Mouse (Mus musculus): Measurements from ENCODE around the gene Shb.

The Shb gene

DNA sequence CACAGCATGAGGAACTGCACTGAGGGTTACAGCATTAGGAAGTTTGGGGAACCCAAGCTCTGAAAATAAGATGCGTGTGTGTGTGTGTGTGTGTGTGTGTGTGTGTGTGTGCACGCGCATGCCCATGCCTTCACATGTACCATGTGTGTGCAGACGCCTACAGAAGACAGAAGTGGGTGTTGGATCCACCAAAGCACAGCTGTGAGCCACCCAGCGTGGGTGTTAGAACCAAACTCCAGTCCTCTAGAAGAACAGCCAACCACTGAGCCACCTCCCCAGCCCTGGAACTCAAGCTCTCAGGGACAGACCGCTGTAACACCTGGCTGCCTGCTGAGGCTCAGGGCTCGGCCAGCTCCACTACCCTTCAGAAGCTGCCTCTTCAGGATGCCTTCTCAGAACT is 83.8 kb downstream of the Shb start:
- no peak for DNase-seq

DNA sequence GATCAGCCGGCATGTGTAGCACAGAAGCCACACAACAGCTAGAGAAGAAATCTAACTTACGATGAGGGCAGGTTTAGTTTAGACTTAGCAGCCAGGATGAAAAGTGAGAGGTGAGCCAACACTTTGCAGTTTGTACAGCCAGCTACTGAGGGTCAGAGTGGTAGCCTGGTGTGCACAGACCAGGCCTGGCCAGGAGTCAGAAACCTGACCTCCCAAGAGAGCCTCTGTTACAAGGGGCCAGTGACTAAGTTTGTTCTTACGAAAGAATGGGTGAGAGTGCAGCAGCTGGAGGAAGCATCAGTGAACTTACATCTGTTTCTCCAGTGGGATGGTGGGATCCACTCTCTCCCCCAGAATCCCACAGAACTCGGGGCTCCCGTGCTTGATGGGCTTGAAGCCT is 85.1 kb downstream of the Shb start:
- DNase-seq, result no peak

DNA sequence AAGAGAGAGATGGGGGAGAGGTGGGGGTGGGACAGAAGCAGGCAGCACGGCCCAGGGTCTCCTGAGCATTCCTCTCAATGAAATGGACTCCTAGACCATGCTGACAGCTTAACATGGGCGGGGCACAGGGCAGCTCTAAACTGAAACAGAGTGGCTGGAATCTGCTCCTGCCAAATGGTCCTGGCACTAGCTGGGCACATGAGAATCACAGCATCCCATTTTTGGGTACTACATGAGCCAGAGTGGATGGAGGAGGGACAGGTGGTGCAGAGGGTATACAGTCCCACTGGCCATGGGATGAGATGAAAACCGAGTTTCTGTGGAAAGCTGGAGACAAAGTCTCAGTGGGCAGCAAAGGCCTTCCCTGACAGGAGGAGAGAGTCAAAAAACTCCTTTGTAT is 87.0 kb downstream of the Shb start:
- DNase-seq, result no peak

DNA sequence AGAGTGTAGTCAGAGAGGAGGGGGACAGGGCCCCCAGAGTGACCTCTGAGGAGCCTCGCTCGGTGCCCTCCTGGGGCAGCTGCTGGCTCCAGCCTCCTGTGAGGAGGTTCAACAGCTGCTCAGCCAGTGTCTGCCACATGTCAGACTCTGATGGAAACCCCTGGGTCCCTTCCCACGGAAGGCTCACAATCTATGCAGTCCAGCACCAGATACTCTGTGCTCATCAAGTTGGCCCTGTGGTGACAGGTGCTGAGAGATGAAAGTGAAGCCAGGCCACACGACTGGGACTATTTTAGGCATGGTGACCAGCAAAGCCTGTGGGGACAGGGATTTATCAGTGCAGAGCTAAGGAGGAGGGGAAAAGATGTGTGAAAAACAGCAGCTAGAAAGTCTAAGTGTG is 87.5 kb downstream of the Shb start:
- DNase-seq, result no peak

DNA sequence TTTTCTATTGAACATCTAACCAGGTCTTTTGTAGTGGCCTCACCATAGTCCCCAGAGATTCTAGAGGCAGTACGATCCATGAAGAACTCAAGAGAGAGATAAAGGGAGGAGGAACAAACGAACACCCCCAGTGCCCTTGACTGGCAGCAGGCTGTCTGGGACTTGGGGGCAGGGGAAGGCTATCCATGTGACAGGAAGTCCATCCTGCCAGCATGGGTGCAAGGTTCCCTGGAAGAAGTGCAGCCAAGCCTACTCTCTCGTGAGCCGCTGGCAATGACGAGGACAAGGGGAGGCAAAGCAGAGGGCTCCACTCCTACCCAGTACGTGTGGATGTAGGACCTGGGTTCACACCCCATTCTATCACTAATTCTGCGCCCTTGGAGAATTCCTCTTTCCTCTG is 88.6 kb downstream of the Shb start:
- DNase-seq, result no peak

DNA sequence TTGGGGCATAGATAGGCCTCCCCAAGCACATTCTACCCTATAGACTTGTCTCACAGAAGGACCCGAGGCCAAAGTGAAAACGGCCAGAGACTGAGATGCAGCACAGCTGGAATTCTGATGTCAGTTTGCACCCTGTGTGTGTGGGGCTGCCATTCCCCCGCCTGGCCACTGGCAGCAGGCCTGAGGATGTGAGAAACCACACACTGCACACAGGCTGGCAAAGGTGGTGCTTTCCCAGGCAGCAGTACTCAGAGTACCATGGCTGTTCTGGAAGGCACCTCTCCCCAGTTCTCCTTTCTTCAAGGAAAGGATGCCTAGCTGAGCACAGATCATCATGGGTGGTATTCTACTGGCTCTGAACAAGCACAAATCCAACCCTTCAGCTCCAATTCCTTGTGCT is 90.0 kb downstream of the Shb start:
- no peak for DNase-seq

DNA sequence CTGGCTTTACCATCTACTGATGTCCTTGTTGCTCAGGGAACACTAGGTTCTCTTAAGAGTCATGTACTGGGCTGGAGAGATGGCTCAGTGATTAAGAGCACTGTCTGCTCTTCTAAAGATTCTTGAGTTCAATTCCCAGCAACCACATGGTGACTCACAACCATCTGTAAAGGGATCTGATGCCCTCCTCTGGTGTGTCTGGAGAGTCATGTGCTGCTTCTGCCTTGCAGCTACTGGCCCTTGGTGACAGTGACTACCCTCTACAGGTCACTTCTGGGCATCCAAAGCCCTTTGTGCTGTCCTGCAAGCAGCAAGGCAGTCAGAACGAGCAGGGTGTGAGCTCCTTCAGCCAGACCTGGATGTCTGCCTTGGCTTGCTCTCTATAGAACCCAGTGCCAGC is 90.5 kb downstream of the Shb start:
- DNase-seq, result no peak

DNA sequence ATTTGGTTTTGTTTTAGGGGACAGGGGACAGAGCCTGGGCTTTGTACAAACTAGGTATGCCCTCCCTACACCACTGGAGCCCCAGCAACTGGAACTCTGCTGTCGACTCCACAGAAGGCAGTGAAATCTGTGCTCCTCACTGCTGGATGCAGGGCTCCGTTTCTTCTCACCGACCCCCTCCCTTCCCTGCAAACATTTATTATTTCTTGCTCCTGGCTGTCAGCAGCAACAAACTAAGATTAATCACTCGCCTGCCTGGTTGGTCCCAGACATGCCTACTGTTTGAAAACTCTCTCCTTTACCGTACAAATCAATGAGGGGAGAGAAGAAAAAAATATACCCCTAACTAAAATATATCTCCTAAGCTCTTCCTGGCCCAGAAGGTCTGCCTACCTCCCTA is 93.0 kb downstream of the Shb start:
- DNase-seq, result no peak

DNA sequence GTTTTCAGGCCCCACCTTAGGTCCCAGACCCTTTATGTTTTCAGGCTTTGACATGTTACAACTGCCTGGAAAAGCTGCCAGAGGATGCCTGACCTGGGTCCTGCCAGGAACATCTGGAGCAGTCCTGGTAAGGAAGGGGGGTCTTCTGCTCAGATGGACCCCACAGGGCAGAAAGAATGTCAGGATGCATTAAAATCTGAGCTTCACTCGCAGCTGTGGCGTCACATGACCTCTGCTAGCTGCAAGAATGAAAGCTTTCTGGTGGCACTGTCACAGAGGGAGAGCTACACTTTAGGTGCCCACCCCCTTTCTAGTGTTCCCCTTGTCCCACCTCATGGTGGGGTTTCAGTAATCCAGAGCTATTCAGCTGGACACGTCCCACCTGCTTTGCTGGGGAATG is 95.3 kb downstream of the Shb start:
- DNase-seq, result no peak

DNA sequence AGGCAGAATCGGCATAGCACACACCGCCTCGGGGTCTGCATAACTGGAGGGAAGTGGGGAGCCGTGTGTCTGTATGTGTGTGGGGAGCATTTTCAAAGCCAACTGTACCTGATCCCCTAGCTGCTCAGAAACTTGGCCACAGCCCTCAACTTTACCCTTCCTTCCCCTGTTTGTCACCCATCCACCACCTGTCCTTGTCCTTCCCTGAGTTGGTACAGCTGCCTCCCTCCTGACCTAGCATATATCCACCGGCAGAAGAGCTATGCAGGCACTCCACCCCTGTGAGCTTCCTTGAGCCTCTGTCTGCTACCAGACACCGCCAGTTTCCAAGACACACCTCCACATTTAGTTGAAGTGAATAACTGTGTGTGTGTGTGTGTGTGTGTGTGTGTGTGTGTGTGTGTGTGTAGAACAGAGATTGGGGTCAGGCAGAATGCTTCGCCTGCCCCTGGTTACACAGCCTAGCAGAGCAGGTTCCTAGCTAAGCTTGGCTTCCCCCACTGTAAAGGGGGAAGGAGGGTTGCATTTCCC is 95.8 kb downstream of the Shb start:
- DNase-seq, result no peak

DNA sequence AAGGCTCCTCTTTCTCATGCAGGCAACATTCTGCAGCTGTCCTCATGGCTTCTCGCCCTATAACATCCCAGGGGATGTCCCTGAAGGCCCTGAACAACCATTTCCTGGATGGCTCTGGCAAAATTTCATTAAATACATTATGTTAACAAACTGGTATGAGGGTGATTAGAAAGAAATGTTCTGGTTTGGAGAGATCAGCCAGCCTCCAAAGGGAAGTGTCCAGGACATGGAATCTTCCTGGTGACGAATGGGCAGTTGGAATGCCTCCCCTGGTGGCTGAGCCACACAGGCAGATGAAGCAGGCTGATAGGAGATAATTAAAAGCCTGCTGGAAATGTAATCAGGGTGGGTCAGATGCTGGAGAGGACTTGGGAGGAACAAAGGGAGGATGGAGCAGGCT is 96.4 kb downstream of the Shb start:
- no peak for DNase-seq

DNA sequence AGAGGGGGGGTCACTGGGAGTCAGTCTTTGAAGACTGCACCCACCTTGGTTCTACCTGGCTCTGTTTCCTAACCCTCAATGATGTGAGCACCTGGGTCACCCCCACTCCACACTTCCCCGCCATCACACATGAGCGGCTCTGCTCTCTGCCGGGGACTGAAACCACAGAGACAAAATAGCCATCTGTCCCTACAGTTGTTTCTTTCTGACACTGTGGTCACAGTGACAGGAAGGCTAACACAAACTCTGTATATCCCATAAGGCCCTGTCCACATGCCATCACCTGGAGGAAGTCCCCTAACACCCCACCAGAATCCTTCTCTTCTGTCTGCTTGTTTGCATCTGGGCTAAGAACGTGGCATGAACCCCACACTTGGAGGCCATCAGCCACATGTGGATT is 97.6 kb downstream of the Shb start:
- no peak for DNase-seq

DNA sequence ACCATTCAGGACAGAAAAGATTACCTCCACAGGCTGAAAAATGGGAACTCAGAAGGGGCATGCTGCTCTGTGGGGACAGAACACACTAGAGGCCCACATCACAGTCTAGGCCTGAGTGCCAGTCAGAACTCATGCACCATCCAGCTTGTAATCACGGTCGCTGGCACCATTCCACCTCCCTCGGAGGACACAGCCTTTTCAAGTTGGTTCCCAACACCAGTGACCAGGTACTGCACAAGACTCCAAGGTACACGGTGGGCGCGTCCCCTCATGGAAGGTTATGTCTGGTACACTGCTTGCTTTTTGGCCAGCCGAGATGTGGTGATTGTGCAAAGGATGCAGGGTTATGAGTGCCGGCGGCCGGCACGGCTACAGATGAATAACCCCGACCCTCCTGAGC is 98.2 kb downstream of the Shb start:
- DNase-seq, result no peak

DNA sequence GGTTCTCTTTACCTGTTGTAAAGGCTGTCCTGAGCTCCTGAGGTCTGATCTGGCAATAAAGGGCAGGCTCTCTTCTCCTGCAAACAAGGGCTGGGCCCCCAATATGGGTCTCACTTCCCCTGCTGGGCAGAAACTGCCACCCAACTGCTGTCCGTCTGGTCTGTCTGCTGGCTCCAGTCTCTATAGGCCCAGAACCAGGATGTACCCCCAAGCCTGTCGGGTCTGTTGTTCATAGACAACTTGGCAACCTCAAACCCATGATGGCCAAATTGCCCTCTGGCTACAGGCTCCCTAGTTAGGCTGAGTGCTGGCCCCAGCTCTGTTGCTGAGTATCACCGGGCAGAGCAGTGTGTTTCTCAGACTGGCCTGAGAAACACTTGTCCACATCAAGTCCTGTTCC is 100.5 kb downstream of the Shb start:
- DNase-seq, result no peak

DNA sequence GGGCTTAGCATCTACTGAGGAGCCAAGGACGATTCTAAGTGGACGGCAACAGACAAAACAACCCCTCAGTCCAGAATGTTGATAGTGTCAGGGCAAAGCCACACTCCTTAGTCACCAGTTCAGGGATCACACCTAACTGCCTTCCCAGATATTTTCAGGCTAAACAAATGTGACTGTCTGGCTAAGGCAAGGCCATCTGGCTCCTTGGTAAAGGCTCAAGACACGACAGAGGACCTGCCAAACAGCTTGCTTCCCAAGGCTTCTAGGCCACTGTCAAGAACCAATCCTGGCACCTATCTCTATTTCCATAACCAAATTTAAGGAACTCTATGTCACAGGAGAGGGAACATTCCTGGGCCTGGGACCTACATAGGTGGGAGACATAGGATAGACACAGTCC is 101.0 kb downstream of the Shb start:
- no peak for DNase-seq

DNA sequence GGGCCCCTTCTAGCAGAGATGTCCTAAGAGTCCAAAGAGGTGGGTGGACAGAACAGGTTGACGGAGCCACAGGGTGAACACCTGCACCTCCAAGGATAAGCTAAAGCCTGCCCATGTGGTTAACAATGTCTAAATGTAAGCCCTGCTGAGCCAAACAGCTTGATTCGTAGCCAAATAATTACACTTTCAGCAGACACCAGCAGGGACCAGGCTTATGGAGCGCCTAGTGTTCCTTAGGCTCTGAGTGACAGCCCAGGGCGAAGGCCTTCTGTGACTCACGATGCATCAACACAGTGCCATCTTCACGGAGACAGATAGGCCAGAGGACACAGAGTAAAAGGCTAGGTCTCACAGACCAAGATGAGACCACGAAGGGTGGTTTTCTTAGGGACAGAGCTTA is 102.8 kb downstream of the Shb start:
- DNase-seq, result no peak

DNA sequence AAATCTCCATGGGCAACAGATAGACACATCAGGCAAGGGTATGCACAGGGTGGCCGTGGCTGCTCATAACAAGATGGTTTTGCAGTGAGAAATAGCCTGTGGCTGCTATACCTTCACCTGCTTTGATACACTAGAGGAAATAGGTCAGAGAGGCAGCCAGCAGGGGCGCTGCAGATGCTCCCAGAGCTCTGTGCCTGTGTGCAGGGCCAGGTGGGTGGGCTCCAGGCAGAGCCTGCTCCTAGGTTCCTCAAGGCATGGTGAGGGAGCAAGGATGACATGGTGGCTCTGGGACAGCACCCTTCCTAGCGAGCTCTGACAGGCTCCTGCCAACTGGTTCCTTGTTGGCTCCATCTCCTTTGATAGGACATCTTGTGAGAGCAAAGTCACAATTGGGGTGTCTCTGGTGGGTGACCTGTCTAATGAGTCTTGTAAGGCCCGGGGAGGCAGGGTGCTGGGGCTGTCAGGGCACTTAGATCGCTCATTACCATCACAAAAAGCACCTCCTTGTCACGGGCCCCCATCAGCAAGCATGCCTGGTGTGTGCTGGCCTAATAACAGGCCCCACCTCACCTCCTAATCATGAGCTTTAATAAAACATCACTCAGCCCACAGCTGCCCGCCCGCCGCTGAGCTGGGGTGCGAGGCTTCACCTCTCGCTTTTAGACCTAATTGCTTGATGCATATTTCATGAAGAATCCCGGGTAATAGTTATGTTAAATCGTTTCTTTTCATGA is 105.4 kb downstream of the Shb start:
- DNase-seq, result peak; percentile 25

DNA sequence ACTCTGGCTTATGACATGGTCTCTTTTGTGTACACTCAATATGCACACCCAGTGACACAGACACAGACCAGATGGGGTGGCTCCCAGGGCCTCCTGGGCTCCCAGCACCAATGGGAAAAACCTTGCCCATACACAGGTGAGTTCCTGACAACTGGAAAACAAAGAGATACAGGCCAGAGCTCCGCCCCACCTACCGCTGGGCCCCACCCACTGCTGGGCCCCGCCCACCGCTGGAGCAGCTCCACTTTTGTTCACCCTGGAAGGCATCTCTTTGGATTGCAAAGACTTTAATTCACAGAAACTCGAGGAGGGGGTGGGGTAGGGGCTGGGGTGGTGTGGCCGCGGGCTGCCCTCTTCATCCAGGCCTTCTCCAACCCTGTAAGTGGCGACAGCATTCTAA is 108.9 kb downstream of the Shb start:
- DNase-seq, result peak; percentile 45

DNA sequence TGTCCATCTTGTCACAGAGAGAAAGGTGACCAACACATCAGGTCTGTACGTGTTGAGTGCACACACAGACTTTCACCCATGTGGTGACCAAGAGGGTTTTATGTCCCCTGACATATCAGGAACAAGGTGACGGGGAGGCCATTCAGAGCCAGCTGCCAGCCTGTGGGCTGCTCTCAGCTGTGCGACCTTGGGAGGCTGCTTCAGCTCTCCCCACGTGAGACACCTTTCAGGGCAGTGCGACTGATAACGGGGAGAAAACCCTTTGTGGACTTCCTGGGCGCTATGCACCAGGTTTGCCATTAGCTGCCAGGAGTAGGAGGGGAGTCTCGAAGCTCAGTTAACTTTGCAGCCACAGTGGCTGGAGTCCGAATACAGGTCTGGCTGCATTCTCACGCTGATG is 109.6 kb downstream of the Shb start:
- no peak for DNase-seq

DNA sequence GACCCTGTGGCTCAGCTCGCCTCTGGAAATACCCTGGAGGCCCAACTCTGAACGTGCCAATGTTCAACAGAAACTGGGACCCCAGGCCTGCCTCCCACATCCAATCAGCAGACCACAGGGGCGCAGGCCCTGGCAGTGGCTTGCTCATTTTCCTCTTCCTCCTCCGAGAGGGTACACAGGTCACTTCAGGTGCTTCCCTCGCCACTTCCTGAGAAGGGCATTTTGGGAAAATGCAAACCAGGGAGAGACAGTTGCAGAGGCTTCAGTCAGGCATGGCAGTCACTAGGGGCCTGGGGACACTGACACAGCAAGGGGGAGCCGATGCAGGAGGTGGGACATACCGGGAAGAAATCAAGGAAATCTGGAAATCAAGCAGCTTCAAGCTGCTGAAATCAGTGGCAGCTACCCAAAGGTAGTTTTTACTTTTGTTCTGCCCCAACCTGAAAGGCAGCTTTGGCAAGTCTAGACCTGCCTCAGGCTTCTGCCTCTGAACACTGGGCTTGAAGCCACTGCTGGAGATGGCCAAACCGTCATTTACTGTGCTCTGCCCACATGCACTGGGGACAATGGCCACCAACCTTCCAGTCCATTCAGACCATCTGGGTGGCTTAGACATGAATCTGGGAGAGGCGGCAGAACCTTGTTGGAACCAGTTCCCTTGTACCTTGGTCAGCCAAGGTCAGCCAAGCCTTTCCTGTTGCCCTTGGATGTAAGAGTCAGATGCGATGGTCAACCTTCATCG is 110.6 kb downstream of the Shb start:
- DNase-seq, result no peak

DNA sequence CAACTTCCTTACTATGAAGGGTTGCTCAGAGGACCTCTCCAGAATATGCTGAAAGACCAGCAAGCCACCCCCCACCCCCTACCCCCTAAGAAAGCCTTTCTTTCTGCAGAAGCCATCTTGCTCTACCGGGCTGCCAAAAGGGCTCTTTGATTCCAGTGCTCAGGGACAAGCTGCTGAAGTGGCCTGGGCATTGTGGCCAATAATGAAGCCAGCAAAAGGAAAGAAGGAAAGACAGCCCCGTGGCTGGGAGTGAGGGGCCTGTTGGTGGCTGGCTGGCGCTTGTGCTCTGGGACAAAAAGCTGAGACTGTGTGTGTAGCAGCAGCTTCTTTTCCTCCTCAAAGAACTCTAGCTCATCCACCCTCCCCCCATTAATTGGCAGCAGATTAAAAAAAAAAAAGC is 111.5 kb downstream of the Shb start:
- DNase-seq, result no peak

DNA sequence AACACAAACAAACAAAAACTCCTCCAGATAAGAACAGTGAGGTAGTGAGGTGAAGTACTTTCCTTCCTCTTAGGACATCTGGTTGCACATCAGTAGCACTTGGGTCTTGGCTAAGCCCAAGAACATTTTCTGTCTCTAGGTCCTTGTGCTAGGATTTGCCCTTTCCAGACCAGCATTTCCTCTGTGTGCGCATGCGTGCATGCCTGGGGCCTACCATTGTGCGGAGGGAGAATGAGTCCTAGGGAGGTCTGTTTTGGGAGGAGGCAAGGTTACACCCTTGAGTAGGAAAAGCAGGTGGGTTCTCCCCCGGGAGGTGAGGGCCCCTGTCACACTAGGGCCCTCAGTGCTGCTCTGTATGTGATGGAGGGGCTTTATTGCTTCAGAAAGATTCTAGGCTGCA is 113.2 kb downstream of the Shb start:
- DNase-seq, result no peak

DNA sequence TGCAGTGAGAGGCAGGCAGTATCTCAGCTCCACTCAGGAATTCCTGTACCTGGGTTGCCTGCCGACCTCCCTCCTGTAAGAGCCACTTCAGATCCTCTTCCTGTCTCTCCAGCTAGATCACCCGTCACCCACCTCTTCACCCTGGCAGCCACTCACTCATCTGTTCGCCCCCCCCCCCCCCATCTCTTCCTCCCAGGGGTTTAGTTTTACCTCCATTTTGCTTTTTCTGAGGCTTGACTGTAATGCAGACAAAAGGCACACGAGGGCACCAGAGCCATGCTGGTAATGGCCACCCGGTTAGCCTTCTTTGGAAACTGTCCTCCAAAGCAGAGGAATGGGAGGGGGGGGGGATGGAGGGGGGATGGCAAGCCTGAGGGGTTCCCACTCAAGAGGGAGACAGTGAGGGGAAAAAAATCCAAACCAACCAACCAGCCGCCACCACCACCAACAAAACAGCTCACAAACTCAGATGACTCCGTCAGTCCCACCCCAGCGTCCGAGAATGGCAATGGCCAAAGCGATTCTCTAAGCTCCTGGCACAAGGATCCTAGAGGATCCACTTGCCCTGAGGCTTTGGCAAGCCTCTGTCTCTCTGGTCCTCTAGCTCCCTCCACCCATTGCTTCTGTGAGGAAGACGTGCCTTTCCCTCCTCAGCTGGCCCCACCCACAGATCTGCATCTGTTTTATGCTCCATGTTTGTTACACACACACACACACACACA is 113.9 kb downstream of the Shb start:
- DNase-seq, result peak; percentile 53

DNA sequence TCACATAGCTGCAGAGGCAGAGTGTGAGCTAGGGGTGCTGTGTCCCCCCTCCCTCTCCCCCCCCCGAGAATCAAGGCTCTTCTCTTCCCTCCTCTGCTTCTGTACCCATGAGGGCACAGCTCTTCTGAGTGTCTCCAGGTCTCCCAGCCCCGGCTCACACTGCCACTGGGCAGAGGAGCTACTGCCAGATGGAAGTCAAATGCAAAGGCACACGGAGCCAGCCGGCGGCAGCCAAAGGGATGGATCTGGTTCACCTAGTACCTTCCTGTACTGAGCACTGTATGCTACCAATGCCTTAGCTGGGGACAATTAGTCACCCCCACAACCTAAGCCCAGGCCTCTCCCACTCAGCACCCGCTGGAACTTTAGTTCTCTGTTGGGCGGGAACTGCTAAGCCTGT is 116.0 kb downstream of the Shb start:
- no peak for DNase-seq

All from liver (tissue).